Mouse (Mus musculus): ENCODE measurements around the gene Pou2f2. TPM values are rescaled to one million over a fixed set of nuclear protein-coding genes. Genes with fewer than 3 reads are reported as not detected.

The Pou2f2 gene
- polyA plus RNA-seq, 1 experiment from 2014 or later = 4.2 TPM

DNA sequence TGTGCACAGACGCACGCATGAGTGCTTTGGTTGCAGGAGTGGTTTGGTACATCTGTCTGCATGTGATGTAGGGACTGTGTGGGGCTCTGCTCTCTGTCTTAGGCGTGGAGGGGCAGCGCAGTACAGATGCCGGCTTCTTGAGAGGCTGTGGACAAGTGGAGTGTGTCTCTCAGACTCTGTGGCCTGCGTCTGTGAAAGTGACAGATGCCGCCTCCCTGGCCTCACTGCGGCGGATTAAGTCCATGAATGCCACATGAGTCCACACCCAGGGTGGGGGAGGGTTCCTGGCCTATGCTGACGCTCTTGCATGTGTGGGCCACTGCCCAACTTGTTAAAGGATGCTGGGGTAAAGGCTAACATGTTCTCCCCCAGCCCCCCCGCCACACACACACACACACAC, 5.2 kb downstream of the Pou2f2 start:
- Histone ChIP-seq H3K4me2 (ENCODE audit: low read depth, low read length) (no peak overlapping the region), H3K27ac (replicated peaks; ENCODE audit: low read depth, low read length) (no peak overlapping the region), H3K4me1 (ENCODE audit: control insufficient read depth, insufficient read depth, low read length) (peaks cover 2% of the 10 kb centered on the region; the same call in 1 of the 2 replicates), H3K27me3 (ENCODE audit: control insufficient read depth, insufficient read depth, low read length) (peaks cover 20% of the 10 kb centered on the region), H3K9ac (replicated peaks; ENCODE audit: low read length) (no peak overlapping the region), H3K36me3 (replicated peaks; ENCODE audit: control insufficient read depth, insufficient read depth, low read depth, low read length) (no peaks in the 10 kb centered on the region), H3K9me3 (replicated peaks; ENCODE audit: control insufficient read depth, low read length) (no peaks in the 10 kb centered on the region), H3K4me3 (ENCODE audit: low read depth, low read length) (no peak overlapping the region)
- 51% methylated on average over 11 of the region's 11 CpGs for WGBS
- DNase-seq (ENCODE audit: low spot score) (no peak), ATAC-seq (replicated peaks; ENCODE audit: insufficient number of reproducible peaks, low FRiP score, low TSS enrichment, low read depth) (0 out of 2 replicates have a peak, but pooled peaks have one; percentile 4)

DNA sequence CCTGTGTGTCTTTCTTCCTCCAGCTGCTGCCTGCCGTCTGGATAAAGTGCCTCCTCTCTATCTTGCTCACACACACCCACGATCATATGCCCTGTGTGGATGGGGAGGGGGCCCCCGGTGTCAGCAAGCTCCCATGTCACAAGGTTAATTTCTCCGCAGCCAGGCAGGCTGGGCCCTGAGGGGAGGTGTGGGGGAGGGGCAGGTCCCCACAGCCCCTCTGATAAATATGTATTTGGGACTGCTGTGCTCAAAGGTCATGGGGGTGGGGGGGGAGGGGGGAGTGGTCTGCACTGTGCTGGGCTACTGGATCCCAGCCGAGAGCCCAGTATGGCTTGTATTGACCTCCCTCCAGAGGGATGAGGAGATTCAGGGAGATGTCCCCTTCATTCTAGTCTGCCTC, 6.9 kb downstream of the Pou2f2 start:
- no peak overlapping the region for H3K4me3 ChIP-seq (ENCODE audit: low read depth, low read length)
- no peak overlapping the region for H3K4me2 ChIP-seq (ENCODE audit: low read depth, low read length)
- DNase-seq (ENCODE audit: low spot score) (no peak), ATAC-seq (replicated peaks; ENCODE audit: insufficient number of reproducible peaks, low FRiP score, low TSS enrichment, low read depth) (peak; percentile 42; the same call in 1 of the 2 replicates)
- peaks cover 2% of the 10 kb centered on the region; the same call in 1 of the 2 replicates for H3K4me1 ChIP-seq (ENCODE audit: control insufficient read depth, insufficient read depth, low read length)
- no peak overlapping the region for H3K27ac ChIP-seq (replicated peaks; ENCODE audit: low read depth, low read length)
- H3K27me3 ChIP-seq (ENCODE audit: control insufficient read depth, insufficient read depth, low read length) = peaks cover 9% of the 10 kb centered on the region
- WGBS = 8% methylated on average over 5 of the region's 5 CpGs
- no peak overlapping the region for H3K9ac ChIP-seq (replicated peaks; ENCODE audit: low read length)
- no peaks in the 10 kb centered on the region for H3K36me3 ChIP-seq (replicated peaks; ENCODE audit: control insufficient read depth, insufficient read depth, low read depth, low read length)
- H3K9me3 ChIP-seq (replicated peaks; ENCODE audit: control insufficient read depth, low read length) = no peaks in the 10 kb centered on the region

DNA sequence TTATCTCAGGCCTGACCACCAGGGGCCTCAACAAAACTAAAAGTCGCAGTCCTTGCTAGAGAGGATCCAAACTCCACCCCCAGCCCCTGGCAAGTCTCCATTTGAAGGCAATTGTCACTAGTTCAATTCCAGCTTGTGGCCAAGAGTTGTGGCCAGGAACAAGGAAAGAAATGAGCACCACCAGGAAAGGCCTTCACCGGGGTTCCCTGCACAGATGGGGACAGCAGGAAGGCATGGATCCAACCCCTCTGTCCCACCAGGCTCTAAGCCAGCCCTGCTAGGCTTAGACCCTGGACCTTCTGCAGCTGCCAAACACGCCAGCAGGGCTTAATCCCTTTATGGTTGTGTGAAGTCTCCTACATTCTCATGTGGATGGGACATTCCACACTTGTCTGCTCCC, 8.9 kb downstream of the Pou2f2 start:
- no peaks in the 10 kb centered on the region for H3K27me3 ChIP-seq (ENCODE audit: control insufficient read depth, insufficient read depth, low read length)
- WGBS = 42% methylated on average over 3 of the region's 3 CpGs

DNA sequence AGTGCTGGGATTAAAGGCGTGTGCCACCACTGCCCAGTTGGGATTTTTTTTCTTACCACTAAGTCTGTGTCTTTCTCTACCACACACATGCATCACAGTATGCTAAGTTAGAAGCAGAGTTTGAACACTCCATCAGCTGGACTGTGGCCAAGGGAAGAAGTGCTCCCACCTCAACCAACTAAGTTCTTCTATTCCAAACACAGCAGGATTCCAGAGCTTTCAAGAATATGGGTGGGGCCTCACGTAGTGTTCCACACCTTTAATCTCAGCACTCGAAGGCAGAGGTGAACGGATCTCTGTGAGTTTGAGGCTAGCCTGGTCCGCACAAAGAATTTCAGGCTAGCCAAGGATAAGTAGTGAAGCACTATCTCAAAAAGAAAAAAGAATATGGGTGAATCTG, 13.4 kb downstream of the Pou2f2 start:
- no peaks in the 10 kb centered on the region for H3K9me3 ChIP-seq (replicated peaks; ENCODE audit: control insufficient read depth, low read length)
- no peak for DNase-seq (ENCODE audit: low spot score)
- no peaks in the 10 kb centered on the region for H3K4me1 ChIP-seq (ENCODE audit: control insufficient read depth, insufficient read depth, low read length)
- no peaks in the 10 kb centered on the region for H3K27me3 ChIP-seq (ENCODE audit: control insufficient read depth, insufficient read depth, low read length)
- H3K4me3 ChIP-seq (ENCODE audit: low read depth, low read length) = no peak overlapping the region
- H3K4me2 ChIP-seq (ENCODE audit: low read depth, low read length) = no peak overlapping the region
- H3K9ac ChIP-seq (replicated peaks; ENCODE audit: low read length) = no peak overlapping the region
- no peak overlapping the region for H3K27ac ChIP-seq (replicated peaks; ENCODE audit: low read depth, low read length)
- 75% methylated on average over 5 of the region's 5 CpGs for WGBS
- ATAC-seq (replicated peaks; ENCODE audit: insufficient number of reproducible peaks, low FRiP score, low TSS enrichment, low read depth) = no peak
- no peaks in the 10 kb centered on the region for H3K36me3 ChIP-seq (replicated peaks; ENCODE audit: control insufficient read depth, insufficient read depth, low read depth, low read length)

More for the DNA sequence above, 8.9 kb downstream of the Pou2f2 start:
- no peak overlapping the region for H3K4me3 ChIP-seq (ENCODE audit: low read depth, low read length)
- DNase-seq (ENCODE audit: low spot score) = no peak
- no peaks in the 10 kb centered on the region for H3K9me3 ChIP-seq (replicated peaks; ENCODE audit: control insufficient read depth, low read length)
- no peak overlapping the region for H3K4me2 ChIP-seq (ENCODE audit: low read depth, low read length)
- H3K27ac ChIP-seq (replicated peaks; ENCODE audit: low read depth, low read length) = no peak overlapping the region
- no peaks in the 10 kb centered on the region for H3K36me3 ChIP-seq (replicated peaks; ENCODE audit: control insufficient read depth, insufficient read depth, low read depth, low read length)
- ATAC-seq (replicated peaks; ENCODE audit: insufficient number of reproducible peaks, low FRiP score, low TSS enrichment, low read depth) = no peak
- no peak overlapping the region for H3K9ac ChIP-seq (replicated peaks; ENCODE audit: low read length)
- peaks cover 2% of the 10 kb centered on the region; the same call in 1 of the 2 replicates for H3K4me1 ChIP-seq (ENCODE audit: control insufficient read depth, insufficient read depth, low read length)

DNA sequence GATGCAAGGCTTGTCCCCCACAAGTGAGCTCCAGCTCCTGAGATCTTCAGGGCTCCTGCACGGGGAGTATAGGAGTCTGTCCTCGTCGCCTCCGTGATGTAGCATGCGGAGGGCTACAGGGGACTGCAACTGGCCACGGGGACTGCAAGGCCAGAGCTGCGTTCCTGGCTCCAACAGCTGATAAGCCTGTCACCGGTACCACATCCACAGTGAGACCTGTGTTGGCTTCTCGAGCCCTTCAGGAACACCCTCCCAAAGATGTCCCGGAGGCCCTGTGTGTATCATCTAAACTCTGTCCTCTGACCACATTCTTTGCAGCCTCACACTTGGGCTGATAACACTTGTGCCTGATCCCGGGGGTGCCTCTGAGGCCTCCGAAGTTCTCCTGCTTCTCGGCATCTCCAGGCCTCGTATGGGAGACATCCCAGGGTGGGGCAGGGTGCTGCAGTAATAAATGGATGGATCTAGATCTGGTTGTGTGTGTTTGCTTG, 23.3 kb downstream of the Pou2f2 start:
- 34% methylated on average over 14 of the region's 14 CpGs for WGBS
- ATAC-seq (replicated peaks; ENCODE audit: insufficient number of reproducible peaks, low FRiP score, low TSS enrichment, low read depth) = no peak
- no peaks in the 10 kb centered on the region for H3K9me3 ChIP-seq (replicated peaks; ENCODE audit: control insufficient read depth, low read length)
- peaks cover 18% of the 10 kb centered on the region for H3K4me1 ChIP-seq (ENCODE audit: control insufficient read depth, insufficient read depth, low read length)
- no peak overlapping the region for H3K4me2 ChIP-seq (ENCODE audit: low read depth, low read length)
- no peaks in the 10 kb centered on the region for H3K27me3 ChIP-seq (ENCODE audit: control insufficient read depth, insufficient read depth, low read length)
- no peak overlapping the region for H3K27ac ChIP-seq (replicated peaks; ENCODE audit: low read depth, low read length)
- H3K9ac ChIP-seq (replicated peaks; ENCODE audit: low read length) = no peak overlapping the region
- no peaks in the 10 kb centered on the region for H3K36me3 ChIP-seq (replicated peaks; ENCODE audit: control insufficient read depth, insufficient read depth, low read depth, low read length)
- H3K4me3 ChIP-seq (ENCODE audit: low read depth, low read length) = no peak overlapping the region
- no peak for DNase-seq (ENCODE audit: low spot score)

DNA sequence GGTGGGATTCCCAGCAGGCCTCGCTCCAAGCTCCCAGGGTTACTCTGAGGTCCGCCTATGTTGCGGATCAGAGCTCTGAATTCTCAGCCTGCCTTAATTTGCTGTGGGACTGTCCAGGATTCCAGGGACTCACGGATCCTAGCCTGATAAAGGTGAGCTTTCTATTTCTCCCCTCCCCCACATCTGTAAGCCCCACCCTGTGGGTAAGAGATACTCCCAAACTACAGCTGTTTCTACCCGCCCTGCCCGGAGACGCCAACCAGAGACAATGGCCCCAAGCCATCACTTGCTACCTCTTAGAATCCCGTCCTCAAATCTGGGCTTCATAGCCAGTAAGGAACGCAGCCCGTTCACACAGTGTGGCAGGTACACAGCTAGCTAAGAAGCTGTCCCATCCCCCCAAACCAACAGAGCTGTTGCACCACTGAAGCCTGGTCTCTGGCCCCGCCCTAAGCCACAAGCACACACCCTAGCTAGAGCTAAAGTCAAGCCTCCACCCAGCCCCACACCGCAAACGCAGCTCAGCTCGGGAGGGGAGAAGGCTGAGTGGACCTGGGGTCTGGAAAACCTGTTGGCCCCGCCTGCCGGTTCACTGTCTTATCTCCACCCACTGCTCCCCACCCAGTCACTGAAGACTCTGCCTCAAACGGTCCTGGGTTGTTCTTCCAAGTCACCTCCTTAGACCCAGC, 23.9 kb downstream of the Pou2f2 start:
- H3K4me2 ChIP-seq (ENCODE audit: low read depth, low read length) = peak overlapping the region; percentile 7; the same call in 1 of the 2 replicates
- H3K27ac ChIP-seq (replicated peaks; ENCODE audit: low read depth, low read length) = no peak overlapping the region
- H3K9me3 ChIP-seq (replicated peaks; ENCODE audit: control insufficient read depth, low read length) = no peaks in the 10 kb centered on the region
- 7% methylated on average over 17 of the region's 17 CpGs for WGBS
- no peak overlapping the region for H3K4me3 ChIP-seq (ENCODE audit: low read depth, low read length)
- DNase-seq (ENCODE audit: low spot score) = no peak
- no peaks in the 10 kb centered on the region for H3K36me3 ChIP-seq (replicated peaks; ENCODE audit: control insufficient read depth, insufficient read depth, low read depth, low read length)
- H3K9ac ChIP-seq (replicated peaks; ENCODE audit: low read length) = no peak overlapping the region
- ATAC-seq (replicated peaks; ENCODE audit: insufficient number of reproducible peaks, low FRiP score, low TSS enrichment, low read depth) = peak; percentile 15; the same call in 1 of the 2 replicates
- peaks cover 20% of the 10 kb centered on the region for H3K4me1 ChIP-seq (ENCODE audit: control insufficient read depth, insufficient read depth, low read length)
- no peaks in the 10 kb centered on the region for H3K27me3 ChIP-seq (ENCODE audit: control insufficient read depth, insufficient read depth, low read length)

DNA sequence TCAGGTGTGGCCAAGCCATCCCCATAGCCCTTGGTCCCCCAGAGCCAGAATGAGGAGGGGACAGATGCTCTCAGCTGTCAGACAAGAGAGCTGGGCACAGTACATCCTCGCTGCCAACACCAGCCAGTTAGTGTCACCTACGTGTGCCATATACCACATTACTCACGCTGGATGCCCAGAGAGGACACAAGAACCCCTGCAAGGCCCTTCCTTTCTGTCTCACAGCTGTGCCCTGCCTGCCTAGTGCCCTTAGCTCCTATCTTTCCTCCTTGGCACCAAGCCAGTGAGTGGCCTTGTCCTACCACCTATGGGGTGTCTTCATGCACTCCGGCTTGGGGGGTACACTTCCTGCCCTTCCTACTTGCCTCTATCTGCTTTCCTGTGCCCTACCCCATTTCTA, 24.9 kb downstream of the Pou2f2 start:
- Histone ChIP-seq H3K9me3 (replicated peaks; ENCODE audit: control insufficient read depth, low read length) (no peaks in the 10 kb centered on the region), H3K4me2 (ENCODE audit: low read depth, low read length) (no peak overlapping the region), H3K27me3 (ENCODE audit: control insufficient read depth, insufficient read depth, low read length) (peaks cover 3% of the 10 kb centered on the region; the same call in 1 of the 2 replicates), H3K4me3 (ENCODE audit: low read depth, low read length) (no peak overlapping the region), H3K36me3 (replicated peaks; ENCODE audit: control insufficient read depth, insufficient read depth, low read depth, low read length) (no peaks in the 10 kb centered on the region), H3K27ac (replicated peaks; ENCODE audit: low read depth, low read length) (no peak overlapping the region), H3K9ac (replicated peaks; ENCODE audit: low read length) (no peak overlapping the region), H3K4me1 (ENCODE audit: control insufficient read depth, insufficient read depth, low read length) (peaks cover 20% of the 10 kb centered on the region)
- DNase-seq (ENCODE audit: low spot score) = no peak
- no peak for ATAC-seq (replicated peaks; ENCODE audit: insufficient number of reproducible peaks, low FRiP score, low TSS enrichment, low read depth)
- 68% methylated on average over 4 of the region's 4 CpGs for WGBS

DNA sequence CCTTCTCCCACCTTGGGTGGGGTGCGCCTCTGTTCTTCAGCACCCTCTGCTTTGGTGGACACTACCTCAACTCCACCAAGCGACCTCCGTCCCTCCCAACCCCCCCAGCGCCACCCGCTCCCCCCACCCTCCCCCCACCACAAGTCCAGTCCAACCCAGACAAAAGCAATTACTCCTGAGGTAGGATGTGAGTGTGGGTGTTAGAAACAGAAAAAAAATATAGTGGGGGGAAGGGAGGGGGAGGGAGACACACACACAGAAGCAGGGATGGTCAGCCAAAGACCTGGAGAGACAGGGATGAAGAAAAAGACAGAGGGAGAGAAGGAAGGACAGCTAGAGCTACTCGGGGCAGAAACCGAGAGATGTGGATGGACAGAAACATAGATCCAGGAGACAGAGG, 25.7 kb downstream of the Pou2f2 start:
- WGBS = 35% methylated on average over 6 of the region's 7 CpGs
- ATAC-seq (replicated peaks; ENCODE audit: insufficient number of reproducible peaks, low FRiP score, low TSS enrichment, low read depth) = no peak
- H3K4me3 ChIP-seq (ENCODE audit: low read depth, low read length) = no peak overlapping the region
- H3K9me3 ChIP-seq (replicated peaks; ENCODE audit: control insufficient read depth, low read length) = no peaks in the 10 kb centered on the region
- H3K4me2 ChIP-seq (ENCODE audit: low read depth, low read length) = no peak overlapping the region
- H3K27ac ChIP-seq (replicated peaks; ENCODE audit: low read depth, low read length) = no peak overlapping the region
- H3K27me3 ChIP-seq (ENCODE audit: control insufficient read depth, insufficient read depth, low read length) = peaks cover 3% of the 10 kb centered on the region; the same call in 1 of the 2 replicates
- no peak for DNase-seq (ENCODE audit: low spot score)
- H3K36me3 ChIP-seq (replicated peaks; ENCODE audit: control insufficient read depth, insufficient read depth, low read depth, low read length) = no peaks in the 10 kb centered on the region
- H3K4me1 ChIP-seq (ENCODE audit: control insufficient read depth, insufficient read depth, low read length) = peaks cover 20% of the 10 kb centered on the region
- H3K9ac ChIP-seq (replicated peaks; ENCODE audit: low read length) = 0 out of 2 replicates have a peak overlapping the region, but pooled peaks have one; percentile 13
